Mouse (Mus musculus): ENCODE measurements around the gene Ndufa13.
"Not testable (repeated sequence)": the region's sequence is repeated elsewhere in the genome, so short reads cannot be mapped to it uniquely, and the experiment has no call there.

The Ndufa13 gene

GRCm38 (mm10) chr8:69902163-69903062 lies at the start of gene Ndufa13, which contains the start of the genes Tssk6 and Yjefn3:
Gene Ndufa13, minus strand, starts transcription at chr8:69902558.
Gene Tssk6, plus strand, starts transcription at chr8:69902184.
Gene Yjefn3, minus strand, starts transcription at chr8:69902712.
- no peak for DNase-seq (ENCODE audit: low read depth)

- DNase-seq (ENCODE audit: low read depth) = no peak
Measured at GRCm38 (mm10) chr8:69950300-69950699, 47.9 kb upstream of the Ndufa13 start.

- not testable (repeated sequence) for DNase-seq (ENCODE audit: low read depth)
Measured at GRCm38 (mm10) chr8:69942495-69942894, 40.1 kb upstream of the Ndufa13 start.

- no peak for DNase-seq (ENCODE audit: low read depth)
Measured at GRCm38 (mm10) chr8:69940386-69940785, 38.0 kb upstream of the Ndufa13 start.

GRCm38 (mm10) chr8:69939633-69940032 lies 37.3 kb upstream of the Ndufa13 start:
- peak; percentile 51 for DNase-seq (ENCODE audit: low read depth)

GRCm38 (mm10) chr8:69938245-69938982 lies 36.1 kb upstream of the Ndufa13 start:
- DNase-seq (ENCODE audit: low read depth) = no peak

GRCm38 (mm10) chr8:69937466-69937865 lies 35.1 kb upstream of the Ndufa13 start:
- DNase-seq (ENCODE audit: low read depth) = no peak

GRCm38 (mm10) chr8:69936050-69936794 lies 33.9 kb upstream of the Ndufa13 start:
- peak; percentile 63 for DNase-seq (ENCODE audit: low read depth)

- DNase-seq (ENCODE audit: low read depth) = no peak
Measured at GRCm38 (mm10) chr8:69935431-69935830, 33.1 kb upstream of the Ndufa13 start.

- no peak for DNase-seq (ENCODE audit: low read depth)
Measured at GRCm38 (mm10) chr8:69934582-69934981, 32.2 kb upstream of the Ndufa13 start.

GRCm38 (mm10) chr8:69933811-69934210 lies 31.5 kb upstream of the Ndufa13 start:
- no peak for DNase-seq (ENCODE audit: low read depth)

- DNase-seq (ENCODE audit: low read depth) = no peak
Measured at GRCm38 (mm10) chr8:69926901-69927300, 24.5 kb upstream of the Ndufa13 start.

- no peak for DNase-seq (ENCODE audit: low read depth)
Measured at GRCm38 (mm10) chr8:69923986-69924385, 21.6 kb upstream of the Ndufa13 start.

GRCm38 (mm10) chr8:69921141-69921540 lies 18.8 kb upstream of the Ndufa13 start:
- DNase-seq (ENCODE audit: low read depth) = no peak

- DNase-seq (ENCODE audit: low read depth) = peak; percentile 47
Measured at GRCm38 (mm10) chr8:69919876-69920662, 17.7 kb upstream of the Ndufa13 start.

- DNase-seq (ENCODE audit: low read depth) = peak; percentile 94
Measured at GRCm38 (mm10) chr8:69919010-69919409, 16.7 kb upstream of the Ndufa13 start.

GRCm38 (mm10) chr8:69918506-69918905 lies 16.1 kb upstream of the Ndufa13 start:
- DNase-seq (ENCODE audit: low read depth) = no peak

- DNase-seq (ENCODE audit: low read depth) = no peak
Measured at GRCm38 (mm10) chr8:69915748-69916147, 13.4 kb upstream of the Ndufa13 start.

- DNase-seq (ENCODE audit: low read depth) = no peak
Measured at GRCm38 (mm10) chr8:69914526-69914925, 12.2 kb upstream of the Ndufa13 start.

GRCm38 (mm10) chr8:69912478-69913074 lies 10.2 kb upstream of the Ndufa13 start:
- no peak for DNase-seq (ENCODE audit: low read depth)

GRCm38 (mm10) chr8:69911917-69912316 lies 9.6 kb upstream of the Ndufa13 start:
- DNase-seq (ENCODE audit: low read depth) = no peak
